Mouse (Mus musculus) urinary bladder, postnatal 36 days (tissue): ENCODE measurements around the gene Arid1b.

Experiments used
- DNase-seq, 2 experiments: peaks; one replicate each; pipeline ENCODE4 v3.0.0; 2022; ENCODE audit warnings: low spot score in 2 of 2, mixed read lengths in 1 of 2

Arid1b gene

DNA sequence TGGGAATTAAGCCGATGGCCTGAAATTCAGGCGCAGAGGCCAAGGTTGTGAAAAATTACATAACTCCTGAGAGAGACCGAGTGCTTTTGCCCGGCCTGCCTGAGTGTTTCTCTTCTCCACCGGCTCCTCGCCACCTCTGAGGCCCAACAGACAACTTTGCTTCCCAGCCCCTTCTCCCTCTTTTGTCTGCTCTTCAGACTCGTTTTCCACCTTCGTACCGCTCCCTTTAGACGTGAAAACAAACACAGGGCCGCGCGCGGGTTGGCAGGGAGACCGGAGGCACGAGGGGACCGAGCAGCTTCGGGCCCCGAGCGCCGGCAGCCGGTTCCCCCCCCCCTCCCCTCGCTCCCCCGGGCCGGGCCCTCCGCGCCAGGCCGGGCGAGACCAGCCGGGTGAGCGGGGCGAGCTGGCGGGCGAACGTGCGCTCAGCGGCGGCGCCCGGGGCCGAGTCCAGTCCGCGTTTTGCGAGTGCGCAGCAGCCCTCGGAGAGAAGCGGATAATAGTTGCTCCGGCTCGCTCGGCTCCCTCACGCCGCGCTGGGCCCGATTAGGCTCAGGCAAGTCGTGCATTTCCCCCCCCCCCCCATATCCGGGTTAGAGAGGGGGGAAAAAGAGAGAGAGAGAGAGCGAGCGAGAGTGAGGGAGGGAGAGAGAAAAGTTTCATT is at the start of gene Arid1b:
Gene Arid1b (plus strand): TSS at position 493 of the 664 bp plus-strand sequence.
- peak; percentile 58 to 80 for DNase-seq

- no peak for DNase-seq
Measured at GRCm38 (mm10) chr17:4945311-4945751, 48.8 kb upstream of the Arid1b start.

DNA sequence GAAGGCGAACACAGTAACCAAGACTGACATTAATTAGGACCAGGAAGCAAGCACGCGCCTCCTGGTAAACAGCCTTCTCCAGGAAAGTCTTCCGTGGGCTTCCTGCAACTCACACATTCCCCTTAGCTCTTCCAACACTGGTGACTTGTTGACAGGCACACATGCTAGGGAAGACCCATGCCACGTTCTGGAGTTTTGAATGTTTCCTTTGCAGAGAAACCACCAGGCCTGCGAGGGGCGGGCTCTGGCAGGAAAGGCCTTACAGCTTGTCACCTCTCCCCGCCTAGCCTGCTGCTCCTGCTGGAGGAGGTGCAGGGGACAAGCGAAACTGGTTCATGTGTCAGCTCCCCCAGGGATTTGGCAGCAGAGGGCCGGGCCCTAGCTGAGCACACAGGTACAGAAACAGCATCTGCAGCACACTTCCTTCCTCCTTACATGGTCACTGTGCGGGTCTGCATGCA is 48.2 kb upstream of the Arid1b start:
- DNase-seq = peak; percentile 60 to 82

DNA sequence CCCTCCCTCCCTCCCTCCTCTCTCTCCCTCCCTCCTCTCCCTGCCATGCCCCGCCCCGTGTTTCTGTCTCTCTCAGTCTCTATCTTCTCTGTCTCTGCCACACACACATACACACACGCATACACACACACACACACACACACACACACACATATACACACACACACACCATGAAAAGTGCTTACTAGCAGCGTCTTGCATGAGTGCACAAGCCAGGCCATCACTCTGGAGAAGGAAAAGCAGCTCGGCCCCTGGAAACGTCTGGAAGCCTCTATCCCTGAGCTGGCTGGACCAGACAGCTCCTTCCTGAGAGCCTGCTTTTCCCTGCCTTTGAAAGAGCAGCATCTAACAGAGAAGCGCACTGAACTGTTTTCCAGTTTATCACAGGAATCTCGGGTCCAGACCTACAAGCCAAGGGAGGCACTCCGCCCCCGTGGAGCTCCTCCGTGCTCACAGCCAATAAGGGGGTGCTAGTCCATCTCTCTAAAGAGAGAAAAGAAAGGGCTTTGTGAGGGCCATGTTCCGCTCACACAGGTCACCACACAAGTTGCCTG is 47.6 kb upstream of the Arid1b start:
- peak; percentile 23 to 29 for DNase-seq

DNA sequence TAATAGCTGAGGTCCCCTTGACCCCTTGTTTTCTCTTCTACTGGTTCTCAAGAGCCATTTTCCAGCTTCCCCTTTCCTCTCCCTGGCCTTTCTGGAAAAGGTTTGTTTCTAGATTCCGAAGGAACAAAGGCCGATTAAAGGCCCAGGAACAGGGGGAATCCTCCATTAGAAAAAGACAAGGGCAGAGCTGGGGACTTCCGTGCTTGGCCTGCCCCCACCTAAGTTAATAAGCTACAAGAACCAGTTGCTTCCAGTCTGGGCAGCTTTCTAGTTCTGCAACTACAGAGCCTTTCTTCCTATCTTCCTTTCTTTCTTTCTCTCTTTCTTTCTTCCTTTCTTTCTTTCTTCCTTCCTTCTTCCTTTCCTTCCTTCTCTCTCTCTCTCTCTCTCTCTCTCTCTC is 47.1 kb upstream of the Arid1b start:
- DNase-seq = no peak

DNA sequence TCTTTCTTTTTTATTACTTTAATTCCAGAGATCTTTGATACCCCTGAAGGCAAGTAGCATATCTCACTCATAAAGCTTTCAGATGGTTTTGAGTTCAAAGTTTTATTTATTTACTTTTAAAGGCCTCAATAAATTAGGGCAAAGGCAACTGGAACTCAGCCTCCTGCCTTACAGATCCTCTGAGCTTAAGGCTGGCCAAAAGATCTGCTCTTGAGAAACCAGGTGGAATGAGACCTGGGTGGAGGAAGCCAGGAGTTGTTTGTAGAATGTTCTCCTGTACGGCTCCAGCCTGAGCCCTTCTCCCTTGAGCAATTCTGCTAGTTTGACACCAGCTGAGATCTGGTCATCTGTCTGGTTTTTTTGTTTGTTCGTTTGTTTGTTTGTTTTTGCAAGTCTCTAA is 46.7 kb upstream of the Arid1b start:
- DNase-seq = peak in 1 of 2 experiments; percentile 24

DNA sequence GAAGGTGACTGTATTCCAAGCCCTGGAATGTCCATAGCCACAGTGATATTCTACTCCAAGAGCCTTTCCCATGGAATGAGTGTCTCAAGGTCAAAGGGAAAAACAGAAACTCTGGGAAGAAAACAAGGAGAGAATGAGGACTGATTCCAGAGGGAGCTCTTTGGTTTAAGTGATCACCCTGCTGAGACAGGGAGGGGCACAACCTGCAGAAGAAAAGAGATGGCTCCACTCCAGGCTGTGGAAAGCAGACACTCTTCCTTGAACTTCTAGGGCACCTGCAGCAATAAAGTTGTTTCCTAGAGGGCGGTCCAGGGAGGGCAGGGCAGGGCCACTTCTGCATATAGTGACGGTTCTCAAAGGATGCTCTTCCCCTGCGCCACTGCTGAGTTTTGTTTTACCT is 45.6 kb upstream of the Arid1b start:
- no peak for DNase-seq

DNA sequence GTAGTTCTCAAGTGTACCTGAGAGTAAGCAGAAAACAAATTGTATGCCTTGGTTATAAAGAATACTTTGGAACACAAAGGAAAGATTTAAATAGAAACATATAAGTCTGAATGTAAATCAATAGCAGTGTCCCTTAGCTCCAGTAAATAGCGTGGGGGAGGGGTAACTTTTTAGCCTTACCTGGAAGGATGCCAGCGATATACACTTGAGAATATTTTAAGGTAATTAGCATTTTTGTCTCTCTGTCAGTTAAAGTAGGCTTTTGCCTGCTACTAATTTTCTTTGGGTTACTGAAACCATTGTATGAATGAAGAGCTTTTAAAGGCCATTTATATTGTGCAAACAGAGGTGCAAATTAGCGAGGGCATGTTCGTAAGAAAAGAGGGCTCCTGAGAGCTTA is 39.7 kb upstream of the Arid1b start:
- no peak for DNase-seq

GRCm38 (mm10) chr17:4964192-4964877 is 29.8 kb upstream of the Arid1b start:
- DNase-seq = no peak

DNA sequence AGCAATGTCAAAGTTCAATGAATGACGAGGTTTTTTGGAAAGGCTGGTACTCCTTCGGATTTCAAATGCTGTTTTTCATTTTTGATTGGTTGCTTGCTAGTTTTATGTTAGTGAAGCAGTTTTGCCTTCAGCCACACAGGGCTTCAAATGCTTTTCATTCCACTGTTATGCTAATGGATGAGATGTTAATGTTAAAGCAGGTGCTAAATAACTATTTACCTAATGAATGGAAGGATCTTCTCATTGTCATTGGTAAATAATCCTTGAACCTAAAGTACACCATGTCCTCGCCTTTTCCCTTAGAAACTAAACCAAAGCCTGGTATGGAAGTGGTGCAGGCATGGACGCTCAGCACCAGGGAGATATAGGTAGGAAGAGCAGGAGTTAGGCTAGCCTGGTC is 26.9 kb upstream of the Arid1b start:
- DNase-seq = no peak

GRCm38 (mm10) chr17:4968035-4968434 is 26.1 kb upstream of the Arid1b start:
- no peak for DNase-seq

GRCm38 (mm10) chr17:4968878-4969277 is 25.3 kb upstream of the Arid1b start:
- DNase-seq = no peak

GRCm38 (mm10) chr17:4972261-4972660 is 21.9 kb upstream of the Arid1b start:
- no peak for DNase-seq

DNA sequence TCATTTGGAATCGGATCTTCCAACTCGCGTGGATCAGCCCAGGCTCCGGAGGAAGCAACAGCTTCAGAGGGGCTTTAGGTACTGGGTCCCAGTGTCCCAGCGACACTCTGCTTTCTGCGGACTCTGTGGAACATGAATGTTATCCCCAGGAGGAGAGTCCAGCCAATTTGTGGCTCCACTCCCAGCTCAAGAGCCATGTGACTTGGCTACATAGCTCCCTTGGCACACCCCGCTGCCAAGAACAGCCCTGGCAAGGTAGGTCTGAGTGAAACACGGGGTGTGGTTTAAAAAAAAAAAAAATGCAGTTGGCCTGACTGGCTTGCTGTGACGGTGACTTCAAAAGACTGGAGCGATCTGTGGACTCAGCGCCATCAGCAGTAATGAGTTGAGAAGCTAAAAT is 19.4 kb upstream of the Arid1b start:
- peak; percentile 68 to 90 for DNase-seq

DNA sequence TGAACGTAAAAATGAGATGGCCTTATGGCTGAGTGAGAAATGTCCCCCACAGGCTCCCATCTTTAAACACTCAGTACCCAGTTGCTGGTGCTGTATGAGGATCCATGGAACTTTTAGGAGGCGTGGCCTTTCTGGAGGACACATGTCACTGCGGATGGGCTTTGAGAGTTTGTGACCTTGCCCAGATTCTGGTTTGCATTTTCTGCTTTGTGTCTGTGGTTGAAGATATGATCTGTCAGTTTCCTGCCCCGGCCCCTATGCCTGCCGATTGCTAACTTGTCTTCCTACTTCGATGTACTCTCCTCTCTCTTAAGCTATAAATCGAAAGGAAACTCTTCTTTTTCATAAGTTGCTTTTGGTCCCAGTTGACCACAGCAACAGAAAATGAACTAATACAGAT is 14.0 kb upstream of the Arid1b start:
- DNase-seq = no peak

DNA sequence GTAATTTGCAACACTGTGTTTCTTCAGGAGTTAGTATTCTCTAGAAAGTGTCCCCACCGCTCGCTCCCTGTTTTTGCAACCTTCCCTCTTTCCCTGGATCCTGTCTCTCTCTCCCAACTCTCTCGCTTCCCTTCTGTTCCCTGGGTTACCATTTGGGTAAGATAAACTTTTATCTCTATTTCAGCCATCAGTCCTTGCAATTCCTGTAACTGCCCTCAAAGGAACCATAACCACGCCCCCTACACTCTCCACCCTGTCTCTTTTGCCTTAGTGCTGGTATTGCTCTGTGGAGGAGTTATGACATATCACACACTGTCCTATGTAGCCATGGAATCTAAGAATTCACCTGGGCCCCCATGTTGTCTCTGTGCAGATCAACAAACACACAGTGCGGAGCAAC is 11.3 kb upstream of the Arid1b start:
- DNase-seq = no peak

DNA sequence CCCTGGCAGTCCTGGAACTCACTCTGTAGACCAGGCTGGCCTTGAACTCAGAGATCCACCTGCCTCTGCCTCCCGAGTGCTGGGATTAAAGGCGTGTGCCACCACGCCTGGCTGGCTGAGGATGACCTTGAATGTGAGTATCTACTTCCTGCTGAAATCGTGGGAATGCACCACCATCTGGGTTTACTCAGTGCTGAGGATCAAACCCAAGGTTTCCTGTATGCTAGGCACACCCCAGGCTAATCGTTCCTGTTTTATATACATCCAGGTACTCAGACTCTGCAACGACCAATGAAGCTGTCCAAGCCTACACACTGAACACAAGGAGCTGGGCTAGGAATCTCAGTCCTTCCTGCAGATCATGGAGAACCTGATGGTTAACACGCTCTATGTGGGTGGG is 9.4 kb upstream of the Arid1b start:
- DNase-seq = no peak

GRCm38 (mm10) chr17:4990911-4991560 is 3.1 kb upstream of the Arid1b start:
- no peak for DNase-seq

DNA sequence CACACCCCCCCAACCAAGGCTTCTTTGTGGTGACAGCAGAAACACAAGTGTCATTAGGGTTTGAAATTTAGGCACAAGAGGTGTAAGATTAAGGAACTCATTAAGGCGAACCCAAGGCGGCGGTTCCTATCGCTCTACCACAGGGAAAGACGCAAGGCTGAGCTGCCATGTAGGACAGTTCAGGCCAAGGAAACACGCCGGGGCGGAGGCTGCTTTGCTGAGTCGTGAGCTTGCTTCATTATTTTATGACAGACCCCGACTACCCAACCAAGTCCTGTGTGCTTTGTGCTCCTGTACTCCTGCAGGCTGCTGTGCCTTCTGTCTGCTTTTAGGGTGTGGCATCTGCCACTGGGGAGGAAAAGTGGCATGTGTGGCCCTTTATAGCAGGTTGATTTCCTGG is 2.5 kb upstream of the Arid1b start:
- DNase-seq = no peak

GRCm38 (mm10) chr17:4993497-4993839 is 664 bp upstream of the Arid1b start:
- DNase-seq = no peak

GRCm38 (mm10) chr17:4994504-4994812 is 326 bp downstream of the Arid1b start:
- no peak for DNase-seq

GRCm38 (mm10) chr17:4994813-4995560 is 855 bp downstream of the Arid1b start:
- DNase-seq = peak in 1 of 2 experiments; percentile 52
